Mouse (Mus musculus) gastrocnemius, adult 8-10 months (tissue): Measurements from ENCODE around the gene Ctdnep1. TPM values are rescaled to one million over a fixed set of nuclear protein-coding genes. Genes with fewer than 3 reads are reported as not detected.
A peak's percentile ranks its signal among the peaks of the same experiment; 100 is the strongest.
"Not testable (repeated sequence)": the region's sequence is repeated elsewhere in the genome, so short reads cannot be mapped to it uniquely, and the experiment has no call there.

Source experiments
- DNase-seq, 2 experiments: peaks; one replicate each; pipeline ENCODE4 v3.0.0; 2022; ENCODE audit warnings: low spot score in 2 of 2
- total RNA-seq, 4 experiments: library from RNA; stranded (reverse); gene quantifications; 2 replicates each; pipeline ENCODE4 v1.2.4; 2022

The Ctdnep1 gene
- total RNA-seq, 4 experiments from 2014 or later, result 266 to 308 (median 283) TPM

DNA sequence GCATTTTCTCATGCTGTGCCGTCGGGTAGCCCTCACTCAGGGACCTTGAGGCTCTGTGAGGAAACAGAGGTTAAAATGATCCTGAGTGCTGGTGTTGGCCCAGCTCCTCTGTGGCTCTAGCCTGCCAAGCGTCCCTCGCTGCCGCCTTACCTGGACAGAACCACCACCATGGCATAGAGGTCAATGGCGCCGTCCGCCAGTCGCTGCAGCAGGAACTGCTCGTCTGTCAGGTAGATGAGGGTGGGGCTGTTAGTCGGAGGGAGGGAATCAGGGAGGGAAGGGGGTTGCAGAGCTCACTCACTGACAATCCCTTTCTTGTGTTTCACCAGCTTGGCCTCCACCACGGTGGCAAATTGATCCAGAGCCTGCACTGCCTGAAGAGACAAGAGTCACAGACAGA lies 29.6 kb downstream of the Ctdnep1 start:
- no peak for DNase-seq

DNA sequence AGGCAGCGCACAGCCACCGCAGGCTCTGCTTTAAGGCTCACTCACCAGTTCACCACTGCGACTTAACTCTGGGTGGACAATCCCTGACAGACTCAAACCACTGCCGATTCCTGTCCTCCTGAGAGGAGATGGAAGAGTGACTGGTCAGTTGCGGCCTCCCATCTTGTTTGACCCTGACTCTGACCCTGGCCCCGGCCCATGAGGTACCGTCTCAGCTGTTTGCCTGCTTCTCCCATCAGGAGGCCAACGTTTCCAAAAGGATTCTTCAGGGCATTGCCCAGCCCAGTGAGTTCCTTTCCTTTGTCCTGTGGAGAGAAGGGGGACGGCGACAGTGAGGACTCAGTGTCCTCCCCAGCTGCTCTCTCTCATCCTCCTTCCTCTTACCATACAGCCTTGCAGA lies 30.0 kb downstream of the Ctdnep1 start:
- no peak for DNase-seq

DNA sequence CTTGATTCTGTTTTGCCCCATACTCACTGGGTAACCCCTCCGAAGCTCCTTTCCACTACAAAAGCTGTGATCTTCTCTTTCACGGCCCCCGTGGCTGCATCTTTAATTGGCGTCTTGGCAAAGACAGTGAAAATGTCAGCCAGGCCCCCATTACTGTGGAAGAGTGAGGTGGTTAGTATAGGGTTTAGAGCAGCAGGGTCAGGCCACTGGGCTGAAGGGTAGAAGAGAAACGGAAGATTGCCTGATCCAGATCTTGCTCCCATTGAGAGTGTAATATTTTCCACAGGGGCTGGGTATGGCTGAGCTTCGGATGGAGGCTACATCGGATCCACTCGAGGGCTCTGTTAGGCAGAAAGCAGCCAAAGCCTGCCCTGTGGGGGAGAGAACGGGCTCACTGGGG lies 32.0 kb downstream of the Ctdnep1 start:
- no peak for DNase-seq

DNA sequence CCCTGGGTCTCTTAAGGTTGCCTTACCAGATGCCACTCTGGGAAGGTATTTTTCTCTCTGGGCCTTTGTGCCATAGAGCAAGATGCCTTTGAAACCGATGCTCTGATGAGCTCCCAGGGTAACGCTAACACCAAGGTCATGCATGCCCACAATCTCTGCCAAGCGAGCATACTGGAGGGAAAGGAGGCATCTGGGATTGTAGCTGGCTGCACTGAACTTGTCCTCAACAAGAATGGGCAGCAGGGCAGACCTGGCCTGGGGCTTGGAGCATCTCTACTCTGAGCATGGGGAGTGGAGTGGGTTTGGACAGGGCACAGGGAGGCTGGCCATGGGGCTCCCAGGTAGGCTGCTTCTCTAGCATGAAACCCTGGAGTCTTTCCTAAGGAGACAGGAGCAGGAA lies 32.5 kb downstream of the Ctdnep1 start:
- no peak for DNase-seq

DNA sequence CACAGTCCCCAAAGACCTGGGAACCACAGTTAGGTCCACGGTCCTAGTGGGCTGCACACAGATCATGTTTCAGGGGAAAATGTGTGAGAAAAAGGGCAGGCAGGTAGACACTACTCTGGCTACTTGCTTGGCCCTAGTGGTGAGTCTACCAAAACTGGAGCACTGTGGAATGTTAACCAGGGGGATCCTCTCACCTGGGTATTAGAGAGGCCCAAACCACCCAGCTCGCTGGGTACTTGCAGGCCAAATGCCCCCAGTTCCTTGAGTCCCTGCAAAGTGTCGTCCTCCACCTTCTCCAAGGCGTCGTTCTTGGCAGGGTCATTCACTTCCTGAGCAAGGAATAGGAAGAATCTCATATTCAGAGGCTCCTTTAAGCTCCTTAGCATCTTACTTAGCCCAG lies 33.1 kb downstream of the Ctdnep1 start:
- DNase-seq, result no peak

DNA sequence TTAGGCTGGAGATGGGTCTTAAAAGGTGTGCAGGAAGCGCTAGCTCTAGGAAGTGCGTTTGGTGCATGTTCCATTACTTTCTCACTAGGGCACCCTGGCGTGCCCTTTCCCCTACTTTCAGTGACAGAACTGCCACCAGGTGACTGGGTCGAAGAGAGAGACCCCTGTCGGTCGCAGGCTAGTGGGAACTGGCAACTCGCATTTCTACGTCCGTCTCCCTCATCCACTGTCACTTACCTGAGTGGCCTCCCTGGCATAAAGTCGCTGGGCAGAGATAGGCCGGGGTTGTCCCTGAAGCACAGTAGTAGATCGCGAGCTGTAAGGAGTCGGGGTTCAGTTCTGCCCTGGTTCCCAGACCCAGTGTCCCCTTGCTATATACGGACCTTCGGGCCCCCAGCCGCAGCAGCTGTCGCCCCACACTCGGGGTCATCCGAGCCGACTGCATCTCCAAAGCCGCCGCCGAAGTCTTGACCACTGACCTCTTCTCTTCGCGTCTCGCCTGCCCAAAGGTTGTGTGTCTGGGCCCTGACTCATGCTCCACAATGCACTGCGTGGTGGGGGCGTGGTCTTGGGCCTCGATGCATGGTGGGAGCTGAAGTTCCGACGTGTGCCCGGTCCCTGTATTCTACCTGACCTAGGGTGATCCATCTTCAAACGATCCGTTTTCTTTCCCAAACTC lies 34.1 kb downstream of the Ctdnep1 start, which contains the start of gene Acadvl:
Acadvl (minus strand) TSS at position 532 of the 679 bp plus-strand sequence.
- peak; percentile 88 to 90 for DNase-seq

DNA sequence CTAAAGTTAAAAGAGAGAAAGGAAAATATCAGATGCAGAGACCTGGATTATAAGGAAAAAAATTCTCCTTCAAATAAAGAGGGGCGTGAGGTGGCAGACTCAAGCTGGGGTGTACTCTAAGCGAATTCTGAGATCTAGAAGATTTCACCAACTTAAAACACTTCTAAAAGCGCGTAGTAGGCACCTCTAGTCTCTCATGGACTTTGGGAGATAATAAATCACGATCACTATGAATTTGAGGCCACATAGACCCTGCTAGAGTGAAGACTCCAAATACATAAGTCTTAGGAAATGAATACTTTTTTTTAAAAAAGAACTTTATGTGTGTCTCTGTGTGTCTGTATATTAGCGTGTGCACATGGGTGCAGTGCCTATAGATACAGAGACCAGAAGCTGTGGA lies 34.7 kb downstream of the Ctdnep1 start:
- no peak for DNase-seq

DNA sequence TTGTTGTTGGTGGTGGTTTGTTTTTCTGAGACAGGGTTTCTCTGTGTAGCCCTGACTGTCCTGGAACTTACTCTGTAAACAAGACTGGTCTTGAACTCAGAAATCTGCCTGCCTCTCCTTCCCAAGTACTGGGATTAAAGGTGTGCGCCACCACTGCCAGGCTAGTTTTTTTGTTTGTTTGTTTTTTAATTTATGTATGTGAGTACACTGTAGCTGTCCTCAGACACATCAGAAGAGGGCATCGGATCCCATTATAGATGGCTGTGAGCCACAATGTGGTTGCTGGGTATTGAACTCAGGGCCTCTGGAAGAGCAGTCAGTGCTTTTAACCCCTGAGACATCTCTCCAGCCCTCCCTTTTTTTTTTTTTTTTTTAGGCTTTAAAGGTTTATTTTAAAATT lies 35.2 kb downstream of the Ctdnep1 start:
- DNase-seq, result not testable (repeated sequence)

DNA sequence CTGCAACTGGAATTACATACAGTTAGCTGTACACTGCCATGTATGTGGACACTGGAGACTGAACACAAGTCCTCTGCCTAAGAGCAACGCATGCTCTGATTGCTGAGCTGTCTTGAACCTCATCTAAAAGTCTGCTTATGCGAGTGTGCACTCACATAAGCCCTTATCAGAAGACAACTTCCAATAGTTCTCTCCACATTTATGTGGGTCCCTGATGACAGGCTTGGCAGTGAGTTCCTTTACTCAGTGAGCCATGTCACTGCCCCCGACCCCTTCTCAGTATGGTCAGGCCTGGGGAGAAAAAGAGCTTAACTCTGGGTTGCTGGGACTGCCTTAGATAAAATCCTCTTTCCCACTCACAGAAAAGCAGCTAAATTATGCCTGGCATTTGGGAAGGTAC lies 35.7 kb downstream of the Ctdnep1 start, which contains the start of gene Dlg4:
Dlg4 (plus strand) TSS at position 274 of the 400 bp plus-strand sequence.
- DNase-seq, result no peak

DNA sequence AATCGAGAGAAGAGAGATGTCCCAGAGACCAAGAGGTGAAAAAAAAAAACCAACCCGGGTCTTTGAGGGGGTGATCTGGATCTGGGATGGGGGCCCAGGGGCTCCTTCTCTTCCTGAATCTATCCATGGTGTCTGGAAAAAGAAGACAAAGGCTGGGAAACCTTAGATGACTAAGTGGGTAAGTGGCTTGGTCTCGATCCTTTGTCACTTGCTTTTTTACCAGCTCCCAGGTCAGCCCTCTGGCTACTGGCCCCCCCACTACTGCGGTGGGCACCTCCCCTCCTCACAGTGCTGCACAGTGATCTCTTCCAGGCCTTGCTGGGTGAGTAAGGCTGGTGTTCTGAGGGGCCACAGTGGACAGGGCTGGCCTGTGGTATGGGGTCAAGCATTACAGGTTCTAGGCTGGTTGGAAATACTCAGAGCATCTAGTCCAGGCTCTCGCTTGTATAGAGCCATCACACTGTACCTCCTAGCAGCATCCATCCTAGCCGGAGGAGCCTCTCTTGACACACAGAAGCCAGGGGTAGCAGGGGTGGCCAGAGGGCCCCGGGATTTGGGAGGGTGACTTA lies 36.3 kb downstream of the Ctdnep1 start:
- no peak for DNase-seq

DNA sequence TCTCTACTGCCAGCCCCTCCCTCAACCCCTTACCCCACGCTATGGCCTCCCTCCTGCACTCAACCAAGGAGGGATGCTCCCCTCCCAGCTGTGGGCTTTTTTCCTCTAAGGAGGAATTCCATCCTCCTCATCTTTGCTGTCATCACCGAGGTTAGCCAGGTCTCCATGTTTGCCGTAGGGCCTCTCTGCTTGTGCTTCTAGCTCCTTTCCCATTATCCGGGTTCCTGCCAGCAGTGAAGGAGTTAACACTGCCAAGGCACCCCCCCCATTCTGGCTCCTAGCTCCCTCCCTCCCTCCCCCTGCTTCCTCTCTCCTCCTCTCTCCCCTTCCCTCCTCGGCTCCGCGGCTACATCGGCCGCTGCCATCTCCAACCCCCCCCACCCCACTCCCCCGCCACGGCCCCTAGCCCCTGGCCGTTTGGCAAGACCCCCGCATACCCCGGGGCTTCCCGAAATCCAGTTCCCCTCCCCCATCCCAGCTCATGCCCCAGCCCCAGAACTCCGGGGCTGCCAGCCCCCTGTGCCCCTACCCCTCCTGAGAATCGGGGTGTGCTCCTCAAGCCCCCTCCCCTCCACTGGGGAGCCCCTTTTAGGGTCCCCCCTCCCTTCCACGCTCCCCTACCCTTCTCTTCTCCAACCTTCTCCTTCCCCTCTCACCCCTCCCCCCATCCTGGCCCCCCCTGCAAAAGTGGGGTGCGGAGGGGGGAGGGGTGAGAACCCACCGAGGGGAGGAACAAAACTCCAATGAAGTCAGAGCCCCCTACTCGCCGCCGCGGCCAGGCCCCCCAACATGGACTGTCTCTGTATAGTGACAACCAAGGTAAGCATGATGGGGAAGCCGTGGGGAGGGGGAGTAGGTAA lies 37.4 kb downstream of the Ctdnep1 start:
- DNase-seq, result no peak

DNA sequence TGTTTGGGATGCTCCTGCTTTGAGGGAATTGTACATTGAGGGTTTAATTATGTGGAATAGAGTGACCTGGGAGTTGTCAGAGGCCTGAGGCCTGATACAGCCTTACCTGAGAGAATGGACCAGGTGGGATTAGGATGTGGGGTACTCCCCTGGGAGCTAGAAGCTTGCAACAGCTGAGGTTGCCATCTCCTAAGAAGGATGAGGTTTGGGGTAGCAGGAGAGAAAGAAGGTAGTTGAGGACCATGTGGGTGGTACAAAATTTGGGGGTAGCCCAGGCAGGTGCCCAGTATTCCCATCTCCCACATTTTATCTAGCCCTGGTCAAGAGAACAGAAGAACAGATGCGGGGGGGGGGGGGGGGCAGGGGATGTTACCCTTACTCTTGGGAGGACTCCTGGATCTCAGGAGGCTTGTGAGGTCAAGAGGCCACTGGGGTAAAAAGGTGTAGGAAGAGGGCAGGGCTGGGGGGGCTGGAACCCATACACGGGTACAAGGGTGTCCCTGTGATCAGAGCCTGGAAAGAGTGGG lies 38.6 kb downstream of the Ctdnep1 start:
- no peak for DNase-seq

DNA sequence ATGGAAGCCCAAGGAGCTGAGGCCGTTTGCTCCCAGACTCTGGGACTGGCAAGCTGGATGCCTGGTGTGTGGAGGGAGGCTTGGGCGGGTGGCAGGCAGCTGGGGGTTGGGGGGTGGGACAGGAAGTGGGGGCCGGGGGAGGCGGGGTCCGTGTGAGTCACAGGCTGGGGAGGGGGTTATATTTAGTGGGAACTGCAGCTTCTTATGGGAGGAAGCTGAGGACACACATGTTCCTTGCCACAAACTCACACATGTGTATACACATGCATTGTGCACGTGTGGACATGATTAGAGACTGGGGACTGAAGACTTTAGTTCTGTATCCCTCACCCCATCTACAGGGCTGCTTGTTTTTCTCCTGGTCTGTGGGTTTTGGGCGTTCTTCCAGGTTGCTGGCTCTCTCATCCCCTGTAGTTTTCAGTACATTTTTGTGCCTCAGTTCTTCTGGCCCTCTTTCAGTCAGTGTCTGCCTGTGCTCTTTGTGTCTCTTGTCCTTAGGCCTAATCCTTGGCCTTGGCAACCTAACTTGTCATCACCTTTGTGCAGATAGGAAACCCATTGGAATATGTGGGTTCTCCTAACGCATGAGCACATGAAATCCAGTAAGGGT lies 39.2 kb downstream of the Ctdnep1 start:
- no peak for DNase-seq

DNA sequence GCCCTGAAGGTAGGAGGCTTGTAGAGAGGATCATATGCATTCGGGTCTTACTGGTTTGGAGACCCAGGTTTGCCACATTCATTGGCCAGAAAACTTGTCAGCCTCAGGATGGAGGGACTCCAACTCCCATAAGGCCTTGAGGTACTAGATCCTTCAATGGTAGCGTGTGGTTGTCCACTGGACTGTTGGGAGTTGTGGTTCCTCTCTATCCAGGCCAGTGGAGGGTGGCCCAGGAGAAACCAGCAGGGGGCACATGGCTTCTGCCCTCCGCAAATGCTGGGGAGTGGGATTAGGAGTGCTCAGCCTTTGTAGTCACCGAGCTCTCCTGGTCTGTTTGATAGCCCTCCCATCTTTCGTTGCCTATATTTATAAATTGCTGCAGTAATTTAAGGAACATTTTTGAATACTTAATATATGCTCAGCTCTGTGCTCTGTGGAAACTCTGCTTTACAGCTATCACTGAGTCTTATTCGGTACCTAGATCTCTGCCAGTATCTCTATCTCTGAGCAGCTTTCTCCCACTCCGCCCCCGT lies 39.8 kb downstream of the Ctdnep1 start:
- DNase-seq, result peak; percentile 66 to 71

DNA sequence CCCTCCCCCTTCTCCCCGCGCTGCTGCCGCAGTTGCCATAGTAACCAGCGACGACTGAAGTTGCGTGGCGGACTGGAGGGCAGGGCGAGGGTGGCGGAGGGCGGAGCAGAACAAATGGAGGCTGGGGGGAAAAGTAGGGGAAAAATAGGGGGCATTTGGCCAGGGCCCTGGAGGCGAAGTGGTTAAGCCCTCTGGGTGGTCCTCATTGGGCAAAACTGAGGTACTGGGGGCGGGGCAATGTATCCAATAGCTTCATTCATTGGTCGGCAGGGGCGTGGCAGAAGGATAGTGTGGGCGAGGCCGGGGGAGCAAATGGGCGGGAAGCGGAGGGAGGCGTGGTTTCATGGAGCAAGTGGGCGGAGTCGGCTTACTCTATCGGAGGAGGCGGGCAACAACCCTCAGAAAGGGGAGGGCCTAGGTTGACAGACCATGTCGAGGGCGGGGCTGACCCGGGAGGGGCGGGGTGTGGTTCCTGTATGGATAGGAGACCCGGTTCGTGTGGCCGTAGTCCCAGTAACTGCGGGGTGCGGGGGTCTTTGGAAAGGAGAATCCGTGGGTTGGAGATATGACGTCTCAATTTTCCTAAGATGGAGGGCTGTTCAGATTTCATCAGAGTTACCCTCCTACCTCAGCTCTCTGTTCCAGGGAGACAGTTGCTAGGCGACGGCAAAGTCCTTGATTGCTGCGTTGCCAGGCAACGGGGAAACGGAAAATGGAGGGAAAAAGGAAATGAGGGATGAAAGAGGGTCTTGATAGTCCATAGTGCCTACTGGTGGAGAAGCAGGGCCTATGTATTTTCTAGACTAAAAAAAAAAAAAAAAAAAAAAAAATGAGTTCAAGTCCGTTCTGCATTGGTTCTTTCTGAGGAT lies 40.5 kb downstream of the Ctdnep1 start:
- peak; percentile 98 for DNase-seq

DNA sequence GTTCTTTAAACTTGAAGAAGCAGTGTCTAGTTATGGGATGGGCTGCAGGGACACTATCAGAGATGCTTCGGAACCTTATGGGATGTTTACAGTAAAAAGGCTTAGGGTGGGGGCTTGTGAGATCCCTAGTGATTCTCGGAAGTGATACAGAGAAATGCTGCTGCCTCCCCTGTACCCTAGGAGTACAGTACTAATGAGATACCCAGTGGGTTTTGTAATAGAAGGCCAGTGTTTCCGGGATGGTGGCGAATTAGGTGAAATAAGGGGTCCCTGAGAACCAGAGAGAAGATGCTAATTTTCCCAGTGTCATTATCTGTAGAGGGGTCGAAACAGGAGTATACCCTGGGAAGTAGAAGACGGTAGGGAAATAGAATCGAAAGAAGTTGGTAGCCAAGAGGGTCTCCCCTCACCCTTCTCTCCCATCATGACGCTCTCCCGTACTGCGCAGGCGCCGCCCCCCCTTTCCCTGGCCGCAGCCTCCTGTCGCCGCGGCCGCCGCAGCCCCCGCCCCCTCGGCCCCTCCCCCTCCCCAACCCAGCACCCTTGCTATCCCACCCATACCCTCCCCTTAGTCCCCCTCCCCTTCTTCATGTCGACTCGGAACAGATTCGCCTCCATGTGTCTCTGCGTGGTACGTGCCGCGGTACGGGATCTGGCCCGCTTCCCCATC lies 42.7 kb downstream of the Ctdnep1 start:
- no peak for DNase-seq

DNA sequence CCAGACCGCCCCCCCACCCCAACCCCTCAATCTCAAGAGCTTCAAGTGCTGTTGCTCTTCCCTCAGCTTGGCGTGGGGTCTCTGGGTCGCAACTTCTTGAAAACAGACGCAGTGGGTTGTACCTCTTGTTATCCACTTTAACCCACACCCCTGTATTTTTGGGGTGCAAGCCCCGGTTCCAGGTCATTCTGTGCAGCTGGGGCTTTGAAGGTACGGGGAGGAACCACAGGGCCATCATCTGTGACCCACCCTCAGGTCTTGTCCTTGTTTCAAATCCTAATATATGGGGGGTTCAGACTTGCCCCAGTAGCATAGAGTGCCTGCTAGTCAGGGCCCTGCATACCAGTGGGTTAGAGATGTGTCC lies 43.2 kb downstream of the Ctdnep1 start:
- no peak for DNase-seq

DNA sequence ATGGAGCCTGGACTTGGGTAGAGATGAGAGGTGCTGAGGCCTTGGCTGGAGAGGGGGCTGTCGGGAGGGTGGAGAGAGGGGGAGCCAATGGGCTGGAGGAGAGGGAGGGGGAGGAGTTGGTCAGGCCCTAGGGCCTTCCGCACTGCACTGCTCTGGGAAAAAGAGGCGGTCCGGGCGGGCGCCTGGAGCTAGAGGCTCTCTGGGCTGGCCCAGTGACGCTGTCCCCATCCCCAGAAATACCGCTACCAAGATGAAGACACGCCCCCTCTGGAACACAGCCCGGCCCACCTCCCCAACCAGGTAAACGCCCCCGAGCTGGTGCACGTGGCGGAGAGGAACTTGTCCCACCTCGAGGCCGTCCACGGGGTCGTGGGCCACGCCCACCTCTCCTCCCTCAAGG lies 45.7 kb downstream of the Ctdnep1 start:
- DNase-seq, result peak; percentile 33 to 65

DNA sequence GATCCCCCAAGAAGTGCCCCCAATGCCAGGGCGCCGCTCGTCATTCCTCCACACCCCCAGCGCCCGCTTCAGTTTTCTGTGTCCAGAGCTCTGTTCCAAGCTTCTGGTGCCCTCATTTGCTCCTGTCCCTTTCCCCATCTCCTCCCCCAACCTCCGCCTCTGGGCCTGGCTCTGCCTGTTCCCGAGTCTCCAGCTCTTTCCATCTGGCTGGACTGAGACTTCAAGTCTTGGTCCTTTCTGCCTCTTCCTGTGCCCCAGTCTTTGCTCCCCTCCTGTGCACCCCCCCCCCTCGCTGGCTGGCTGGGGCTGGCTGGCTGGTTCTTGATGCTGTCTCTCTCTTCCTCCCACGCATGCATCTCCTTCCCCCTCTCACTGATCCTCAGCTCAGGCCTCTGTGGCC lies 46.4 kb downstream of the Ctdnep1 start:
- DNase-seq, result no peak
